Mouse (Mus musculus) MN1 (cell line): Measurements from ENCODE around the gene Shf.

Source experiments
- DNase-seq: peaks from one replicate; pipeline ENCODE4 v3.0.0-alpha.2; 2016; ENCODE audit warnings: low spot score

Gene Shf

DNA sequence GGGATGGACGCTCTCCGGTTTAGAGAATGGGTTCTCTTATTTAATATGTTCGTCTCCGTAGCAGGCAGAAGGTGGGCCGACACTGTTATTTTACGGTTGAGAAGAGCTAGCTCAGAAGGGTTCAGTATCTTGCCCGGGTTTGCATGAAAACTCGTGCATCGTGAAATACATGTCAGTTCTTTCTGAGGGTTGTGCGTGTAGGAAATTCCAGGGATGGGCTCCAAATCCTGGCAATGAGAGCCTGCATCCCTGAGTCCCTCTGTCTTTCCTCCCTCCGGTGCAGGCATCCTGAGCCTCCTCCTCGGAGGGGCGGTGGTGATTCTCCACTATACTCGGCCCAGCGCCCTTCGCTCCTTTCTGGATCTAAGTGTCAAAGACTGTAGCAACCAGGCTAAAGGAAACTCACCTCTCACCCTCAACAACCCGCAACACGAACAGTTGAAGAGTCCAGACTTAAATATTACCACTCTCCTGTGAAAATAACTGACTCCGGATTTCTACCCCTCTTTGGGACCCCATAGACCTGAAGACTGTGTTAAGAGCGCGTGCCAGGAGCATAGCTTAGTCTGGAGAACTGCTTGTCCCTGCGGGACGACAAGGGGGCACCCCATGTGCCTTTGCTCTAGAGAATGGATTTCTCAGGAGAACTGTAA, 66.9 kb downstream of the Shf start:
- DNase-seq: peak; percentile 23

DNA sequence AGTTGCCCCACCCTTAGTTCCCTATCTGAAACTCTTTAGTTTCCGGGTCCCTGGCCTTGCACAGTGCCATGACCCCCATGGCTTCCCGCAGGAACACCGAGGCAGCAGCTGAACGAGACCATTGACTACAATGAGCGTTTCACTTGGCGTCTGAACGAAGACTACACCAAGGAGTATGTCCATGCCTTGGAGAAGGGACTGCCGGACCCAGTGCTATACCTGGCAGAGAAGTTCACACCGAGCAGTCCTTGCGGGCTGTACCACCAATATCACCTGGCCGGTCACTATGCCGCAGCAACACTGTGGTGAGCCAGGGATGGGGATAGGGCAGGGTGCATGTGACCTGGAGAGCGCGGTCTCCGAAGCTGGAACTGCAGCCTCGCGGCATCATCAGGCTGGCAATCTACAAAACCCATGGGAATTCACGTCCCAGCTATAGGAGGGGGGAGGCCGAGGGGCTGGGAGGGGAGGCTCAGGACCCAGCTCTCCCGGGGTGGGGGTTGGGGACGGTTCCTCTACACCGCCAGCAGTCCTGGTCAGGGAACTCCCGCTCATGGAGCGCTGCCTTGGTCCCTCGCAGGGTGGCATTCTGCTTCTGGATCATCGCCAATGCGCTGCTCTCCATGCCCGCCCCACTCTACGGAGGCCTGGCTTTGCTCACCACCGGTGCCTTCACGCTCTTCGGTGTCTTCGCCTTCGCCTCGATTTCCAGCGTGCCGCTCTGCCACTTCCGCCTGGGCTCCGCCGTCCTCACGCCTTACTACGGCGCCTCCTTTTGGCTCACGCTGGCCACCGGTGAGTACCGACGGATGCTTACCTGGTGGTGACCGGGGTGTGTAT, 67.7 kb downstream of the Shf start:
- DNase-seq: peak; percentile 79

DNA sequence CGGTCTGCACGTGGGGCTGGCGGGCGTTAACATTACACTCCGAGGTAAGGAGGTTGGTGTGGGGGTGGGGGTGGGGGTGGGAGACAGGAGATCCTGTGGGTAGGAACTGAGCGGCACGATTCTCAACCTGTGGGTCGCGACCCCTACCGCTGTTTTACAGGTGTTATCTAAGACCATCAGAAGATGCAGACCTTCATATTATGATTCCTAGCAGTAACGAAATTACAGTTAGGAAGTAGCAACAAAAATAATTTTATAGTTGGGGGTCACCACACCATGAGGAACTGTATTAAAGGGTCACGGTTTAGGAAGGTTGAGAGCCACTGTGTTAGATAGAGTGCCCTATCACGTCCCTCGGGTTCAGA, 68.3 kb downstream of the Shf start:
- no peak for DNase-seq

DNA sequence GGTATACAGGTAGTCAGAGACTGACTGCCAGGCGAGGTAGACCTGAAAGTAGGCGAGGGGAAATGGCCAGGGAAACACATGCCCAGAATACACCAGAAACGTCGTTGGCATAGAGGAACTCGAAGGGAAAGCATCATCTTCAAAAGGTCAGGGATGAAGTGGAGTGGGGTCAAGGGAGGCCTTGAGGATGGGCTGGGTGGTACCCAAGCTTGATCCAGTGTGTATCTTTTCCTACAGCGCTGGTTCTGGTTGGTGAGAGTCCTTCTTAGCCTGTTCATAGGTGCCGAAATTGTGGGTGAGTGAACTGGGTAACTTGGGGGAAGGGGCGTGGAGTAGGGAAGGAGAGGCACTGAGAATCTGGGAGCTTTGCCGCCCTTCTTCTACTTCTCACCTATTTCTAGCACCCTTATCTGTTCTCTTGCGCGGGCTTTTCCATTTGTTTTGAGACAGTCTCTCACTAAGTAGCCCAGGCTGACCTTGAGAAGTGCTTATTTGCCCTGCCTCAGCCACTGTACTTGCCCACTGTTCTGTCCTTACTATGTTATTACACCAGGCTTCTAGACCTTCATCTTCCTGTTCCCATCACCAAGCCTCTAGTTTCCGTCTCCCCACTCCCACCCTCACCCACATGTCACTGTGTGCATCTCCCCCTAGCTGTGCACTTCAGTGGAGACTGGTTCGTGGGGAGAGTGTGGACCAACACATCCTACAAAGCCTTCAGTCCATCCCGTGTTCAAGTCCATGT, 68.9 kb downstream of the Shf start:
- DNase-seq: no peak
